ENCODE assay signal across 13 mouse cellular contexts in the genomic region with DNA sequence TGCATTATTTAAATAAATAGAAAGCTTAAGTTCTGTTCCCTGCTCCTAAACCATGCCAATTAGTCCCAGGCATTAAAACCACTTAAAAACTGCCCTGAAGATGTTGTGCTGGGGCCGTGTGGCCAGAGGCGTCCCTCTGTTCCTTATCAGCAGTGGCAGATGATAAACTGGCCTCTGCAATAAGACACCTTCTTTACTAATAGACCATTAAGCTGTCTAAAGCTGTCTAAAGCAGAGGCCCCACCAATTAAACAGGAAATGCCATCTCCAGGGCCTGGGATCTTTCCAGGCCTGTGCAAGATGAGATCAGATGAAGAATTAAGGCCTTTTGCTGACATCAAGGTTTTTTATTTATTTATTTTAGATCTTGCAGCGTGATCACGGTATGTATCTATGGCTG.
"Had no signal": no experiment of that assay in that cellular context is flagged by ENCODE, and none has a peak within 500 bp of the region (broad histone marks: within the 10 kb centered on the region; RNA-seq: fewer than 3 reads in every experiment).

No protein-coding gene starts in this region.

- H3K27me3 ChIP-seq: limb, embryonic 15.5 days; liver, embryonic 12.5 days; lung, embryonic 15.5 days; neural tube, embryonic 12.5 days had no signal

- H3K9me3 ChIP-seq: limb, embryonic 15.5 days; liver, embryonic 12.5 days; lung, embryonic 15.5 days; midbrain, embryonic 10.5 days; neural tube, embryonic 12.5 days had no signal

- H3K9ac ChIP-seq: limb, embryonic 15.5 days; liver, embryonic 12.5 days; lung, embryonic 15.5 days; neural tube, embryonic 12.5 days had no signal

- ATAC-seq: inflammation-experienced regulatory T-cells, adult 6 months; liver, embryonic 12.5 days had no signal

- H3K36me3 ChIP-seq: limb, embryonic 15.5 days; liver, embryonic 12.5 days; lung, embryonic 15.5 days; midbrain, embryonic 10.5 days; neural tube, embryonic 12.5 days had no signal

- H3K27ac ChIP-seq: left cerebral cortex, adult 2 months; limb, embryonic 15.5 days; liver, embryonic 12.5 days; lung, embryonic 15.5 days; midbrain, embryonic 10.5 days; neural tube, embryonic 12.5 days had no signal

- H3K4me1 ChIP-seq: liver, embryonic 12.5 days; midbrain, embryonic 10.5 days had no signal

- H3K4me3 ChIP-seq: left cerebral cortex, adult 2 months; limb, embryonic 15.5 days; liver, embryonic 12.5 days; lung, embryonic 15.5 days; midbrain, embryonic 10.5 days; neural tube, embryonic 12.5 days had no signal

- H3K4me2 ChIP-seq: limb, embryonic 15.5 days; liver, embryonic 12.5 days; lung, embryonic 15.5 days; neural tube, embryonic 12.5 days had no signal

- DNase-seq: kidney, adult 9 months; midbrain, embryonic 14.5 days; right cerebral cortex, postnatal 4 days; spleen, adult 18-20 months; thymus, adult 18-20 months; thymus, postnatal 14 days had no signal
